In genomic region chr15:33825435-33826088, GRCm38 (mm10) we compare ENCODE assay signal across 22 mouse cellular contexts.
DNase-seq lines count a peak whose midpoint lies in the region; ATAC-seq and TF ChIP-seq lines count a peak whose summit lies in the region.
"Had no signal": no experiment of that assay in that cellular context is flagged by ENCODE, and none has a peak within 500 bp of the region (broad histone marks: within the 10 kb centered on the region; RNA-seq: fewer than 3 reads in every experiment).

No protein-coding gene starts in this region.

- H3K4me2 ChIP-seq in kidney, embryonic 14.5 days (replicated peaks; ENCODE audit: low read depth, low read length), result no peak overlapping the region
- no peak overlapping the region for H3K4me2 ChIP-seq in kidney, embryonic 15.5 days
- no peak overlapping the region for H3K4me2 ChIP-seq in kidney, embryonic 16.5 days (replicated peaks; ENCODE audit: low read depth, low read length)
- H3K4me2 ChIP-seq in kidney, postnatal 0 days (ENCODE audit: low read length), result no peak overlapping the region

- H3K9me3 ChIP-seq in kidney, embryonic 14.5 days (ENCODE audit: control insufficient read depth, low read length), result no peaks in the 10 kb centered on the region; the same call in 1 of the 2 replicates
- H3K9me3 ChIP-seq in kidney, embryonic 15.5 days (replicated peaks), result no peaks in the 10 kb centered on the region
- no peaks in the 10 kb centered on the region for H3K9me3 ChIP-seq in kidney, embryonic 16.5 days (ENCODE audit: low read length)
- no peaks in the 10 kb centered on the region for H3K9me3 ChIP-seq in kidney, postnatal 0 days (replicated peaks; ENCODE audit: low read length)
- H3K9me3 ChIP-seq: G1E had no signal

- no peak overlapping the region for H3K27ac ChIP-seq in kidney, embryonic 14.5 days (ENCODE audit: low read depth, low read length)
- no peak overlapping the region for H3K27ac ChIP-seq in kidney, embryonic 15.5 days
- H3K27ac ChIP-seq in kidney, embryonic 16.5 days (ENCODE audit: low read length), result no peak overlapping the region
- H3K27ac ChIP-seq in kidney, postnatal 0 days, result no peak overlapping the region

- H3K27me3 ChIP-seq in kidney, embryonic 14.5 days (ENCODE audit: control insufficient read depth, insufficient read depth, low read length), result no peaks in the 10 kb centered on the region
- no peaks in the 10 kb centered on the region for H3K27me3 ChIP-seq in kidney, embryonic 15.5 days
- H3K27me3 ChIP-seq in kidney, embryonic 16.5 days (ENCODE audit: insufficient read depth, low read length), result no peaks in the 10 kb centered on the region
- H3K27me3 ChIP-seq in kidney, postnatal 0 days (ENCODE audit: insufficient read depth, low read length), result no peaks in the 10 kb centered on the region
- H3K27me3 ChIP-seq: CH12.LX, Patski had no signal

- H3K9ac ChIP-seq in kidney, embryonic 14.5 days (ENCODE audit: low read depth, low read length), result no peak overlapping the region
- no peak overlapping the region for H3K9ac ChIP-seq in kidney, embryonic 15.5 days
- no peak overlapping the region for H3K9ac ChIP-seq in kidney, embryonic 16.5 days (replicated peaks; ENCODE audit: low read length)
- no peak overlapping the region for H3K9ac ChIP-seq in kidney, postnatal 0 days (ENCODE audit: low read depth, low read length)

- no peaks in the 10 kb centered on the region for H3K4me1 ChIP-seq in kidney, embryonic 14.5 days (ENCODE audit: control insufficient read depth, insufficient read depth, low read length)
- H3K4me1 ChIP-seq in kidney, embryonic 15.5 days, result no peaks in the 10 kb centered on the region
- H3K4me1 ChIP-seq in kidney, embryonic 16.5 days (ENCODE audit: insufficient read depth, low read length), result no peaks in the 10 kb centered on the region
- no peaks in the 10 kb centered on the region for H3K4me1 ChIP-seq in kidney, postnatal 0 days (replicated peaks; ENCODE audit: insufficient read depth, low read length)

- no peak for TF ChIP-seq CTCF in kidney, postnatal 0 days (IDR thresholded peaks at IDR 0.05; ENCODE audit: low read depth)

- 80% methylated on average over 1 of the region's 1 CpGs for WGBS in kidney, embryonic 14.5 days
- 93% methylated on average over 1 of the region's 1 CpGs for WGBS in kidney, embryonic 15.5 days
- WGBS in kidney, embryonic 16.5 days, result 81% methylated on average over 1 of the region's 1 CpGs
- 82% methylated on average over 1 of the region's 1 CpGs for WGBS in kidney, postnatal 0 days

- no peaks in the 10 kb centered on the region for H3K36me3 ChIP-seq in kidney, embryonic 14.5 days (ENCODE audit: control insufficient read depth, insufficient read depth, low read length)
- no peaks in the 10 kb centered on the region for H3K36me3 ChIP-seq in kidney, embryonic 15.5 days
- no peaks in the 10 kb centered on the region for H3K36me3 ChIP-seq in kidney, embryonic 16.5 days (ENCODE audit: insufficient read depth, low read length)
- no peaks in the 10 kb centered on the region for H3K36me3 ChIP-seq in kidney, postnatal 0 days (ENCODE audit: insufficient read depth, low read length)
- H3K36me3 ChIP-seq: G1E had no signal

- ATAC-seq in kidney, embryonic 14.5 days (ENCODE audit: low FRiP score, low TSS enrichment), result peak; percentile 68; the same call in 1 of the 2 replicates
- peak; percentile 80 for ATAC-seq in kidney, embryonic 15.5 days (replicated peaks; ENCODE audit: low FRiP score)
- peak; percentile 71 for ATAC-seq in kidney, embryonic 16.5 days (ENCODE audit: low FRiP score, low TSS enrichment)
- no peak; the same call in 1 of the 2 replicates for ATAC-seq in kidney, postnatal 0 days (replicated peaks; ENCODE audit: low FRiP score, low read depth)
- ATAC-seq: activated CD4-positive, CD25-positive, alpha-beta regulatory T cell, adult 4 months; CD4-positive, CD25-positive, alpha-beta regulatory T cell, adult 4 months; Patski had no signal

- H3K4me3 ChIP-seq in kidney, embryonic 14.5 days (ENCODE audit: low read length), result no peak overlapping the region
- no peak overlapping the region for H3K4me3 ChIP-seq in kidney, embryonic 15.5 days (replicated peaks)
- no peak overlapping the region for H3K4me3 ChIP-seq in kidney, embryonic 16.5 days (ENCODE audit: low read length)
- H3K4me3 ChIP-seq in kidney, postnatal 0 days (replicated peaks; ENCODE audit: low read depth, low read length), result no peak overlapping the region

- no peak for DNase-seq in kidney, postnatal 14 days
- no peak for DNase-seq in kidney, postnatal 25 days
- DNase-seq in kidney, postnatal 4 days, result no peak
- DNase-seq in kidney, postnatal 0 days (ENCODE audit: low spot score), result peak; percentile 15
- no peak for DNase-seq in kidney, adult 18-20 months
- DNase-seq: adrenal gland, adult 2 months; adrenal gland, adult 8-10 months; adrenal gland, postnatal 10 days; adrenal gland, postnatal 14 days; adrenal gland, postnatal 25 days; adrenal gland, postnatal 36 days; B cell, adult 2 months; cerebellum, adult 11 months; cerebellum, adult 11-12 months had no signal
